Mouse (Mus musculus): ENCODE data around the gene Mcrip1. TPM values are rescaled to one million over a fixed set of nuclear protein-coding genes. Genes with fewer than 3 reads are reported as not detected.

Gene Mcrip1
- total and polyA plus RNA-seq, 2 experiments from 2014 or later: 103 to 261 TPM

DNA sequence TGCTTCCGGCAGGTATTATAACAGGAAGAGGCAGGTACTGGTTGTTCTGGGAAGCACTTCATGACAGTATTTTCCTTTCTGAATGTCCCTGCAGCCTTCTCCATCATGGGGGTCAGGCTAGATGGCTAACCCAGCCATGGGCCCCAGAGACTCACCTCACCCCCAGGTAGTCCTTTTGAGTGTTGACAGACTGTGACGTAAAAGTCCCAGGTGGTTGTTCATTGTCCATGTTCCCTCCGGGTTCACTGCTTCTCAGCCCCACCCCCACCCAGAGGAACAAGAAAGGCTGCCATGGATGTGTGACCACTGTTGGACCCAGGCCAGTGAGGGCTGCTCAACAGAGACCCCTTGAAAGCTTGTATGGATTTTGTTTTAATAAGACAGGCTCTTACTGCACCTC lies 56.2 kb downstream of the Mcrip1 start:
- no peak for DNase-seq
- 42% methylated on average over 3 of the region's 3 CpGs for WGBS
- H3K4me3 ChIP-seq (ENCODE audit: low read depth, low read length): peak overlapping the region; percentile 62
- H3K9me3 ChIP-seq (ENCODE audit: low read length): no peaks in the 10 kb centered on the region
- peaks cover 54% of the 10 kb centered on the region for H3K36me3 ChIP-seq (ENCODE audit: insufficient read depth)
- peaks cover 17% of the 10 kb centered on the region for H3K4me1 ChIP-seq (ENCODE audit: insufficient read depth)
- H3K9ac ChIP-seq: peak overlapping the region; percentile 68
- no peak for TF ChIP-seq CTCF (IDR thresholded peaks at IDR 0.05; ENCODE audit: low read depth)
- no peak for ATAC-seq
- H3K27ac ChIP-seq (ENCODE audit: low read depth, low read length): peak overlapping the region; percentile 48; the same call in 1 of the 2 replicates
- H3K4me2 ChIP-seq (ENCODE audit: low read depth): peak overlapping the region; percentile 96
- H3K27me3 ChIP-seq (ENCODE audit: insufficient read depth, low read length): no peaks in the 10 kb centered on the region

Other genes with a start within 250 kb of the Mcrip1 start
Only the 30 nearest of the 34 such genes appear.
- 2,455 and 2,516 TPM in 2 replicates for gene Actg1, start 201.2 kb downstream of the Mcrip1 start, total RNA-seq (2014; rRNA removed)
- 4,096 and 4,381 TPM in 2 replicates for gene Actg1, start 201.2 kb downstream of the Mcrip1 start, polyA plus RNA-seq (2015; fragmentation: Nextera tagmentation; extraction: Ambion mirVana)
- 0.29 TPM in 1 of 2 replicates, not detected in the other for gene Fscn2, start 188.2 kb downstream of the Mcrip1 start, total RNA-seq (2014; rRNA removed)
- gene Fscn2, start 188.2 kb downstream of the Mcrip1 start, polyA plus RNA-seq (2015; fragmentation: Nextera tagmentation; extraction: Ambion mirVana): 1.9 and 2.0 TPM in 2 replicates
- gene Faap100, start 171.0 kb downstream of the Mcrip1 start, total RNA-seq (2014; rRNA removed): 107 and 132 TPM in 2 replicates
- 73.4 and 97.8 TPM in 2 replicates for gene Faap100, start 171.0 kb downstream of the Mcrip1 start, polyA plus RNA-seq (2015; fragmentation: Nextera tagmentation; extraction: Ambion mirVana)
- gene Nploc4, start 112.0 kb downstream of the Mcrip1 start, total RNA-seq (2014; rRNA removed): 44.2 and 65.8 TPM in 2 replicates
- gene Nploc4, start 112.0 kb downstream of the Mcrip1 start, polyA plus RNA-seq (2015; fragmentation: Nextera tagmentation; extraction: Ambion mirVana): 23.1 and 28.6 TPM in 2 replicates
- gene Tspan10, start 107.1 kb downstream of the Mcrip1 start, total RNA-seq (2014; rRNA removed): not detected in 2 replicates
- gene Tspan10, start 107.1 kb downstream of the Mcrip1 start, polyA plus RNA-seq (2015; fragmentation: Nextera tagmentation; extraction: Ambion mirVana): not detected in 2 replicates
- gene Pde6g, start 96.2 kb downstream of the Mcrip1 start, total RNA-seq (2014; rRNA removed): 0.33 TPM in 1 of 2 replicates, not detected in the other
- gene Pde6g, start 96.2 kb downstream of the Mcrip1 start, polyA plus RNA-seq (2015; fragmentation: Nextera tagmentation; extraction: Ambion mirVana): 0.18 and 1.4 TPM in 2 replicates
- 9.9 and 15.2 TPM in 2 replicates for gene Oxld1, start 91.7 kb downstream of the Mcrip1 start, total RNA-seq (2014; rRNA removed)
- 12.7 and 13.8 TPM in 2 replicates for gene Oxld1, start 91.7 kb downstream of the Mcrip1 start, polyA plus RNA-seq (2015; fragmentation: Nextera tagmentation; extraction: Ambion mirVana)
- 18.1 and 21.0 TPM in 2 replicates for gene Ccdc137, start 91.6 kb downstream of the Mcrip1 start, total RNA-seq (2014; rRNA removed)
- gene Ccdc137, start 91.6 kb downstream of the Mcrip1 start, polyA plus RNA-seq (2015; fragmentation: Nextera tagmentation; extraction: Ambion mirVana): 13.6 and 15.4 TPM in 2 replicates
- 35.2 and 37.8 TPM in 2 replicates for gene Arl16, start 82.1 kb downstream of the Mcrip1 start, total RNA-seq (2014; rRNA removed)
- 40.3 and 56.4 TPM in 2 replicates for gene Arl16, start 82.1 kb downstream of the Mcrip1 start, polyA plus RNA-seq (2015; fragmentation: Nextera tagmentation; extraction: Ambion mirVana)
- gene Mrpl12, start 65.1 kb downstream of the Mcrip1 start, total RNA-seq (2014; rRNA removed): 42.6 and 49.9 TPM in 2 replicates
- gene Mrpl12, start 65.1 kb downstream of the Mcrip1 start, polyA plus RNA-seq (2015; fragmentation: Nextera tagmentation; extraction: Ambion mirVana): 143 and 179 TPM in 2 replicates
- gene Slc25a10, start 57.9 kb downstream of the Mcrip1 start, total RNA-seq (2014; rRNA removed): 20.9 and 22.8 TPM in 2 replicates
- 20.5 and 21.1 TPM in 2 replicates for gene Slc25a10, start 57.9 kb downstream of the Mcrip1 start, polyA plus RNA-seq (2015; fragmentation: Nextera tagmentation; extraction: Ambion mirVana)
- gene Gcgr, start 19.0 kb downstream of the Mcrip1 start, total RNA-seq (2014; rRNA removed): not detected in 2 replicates
- 0.09 and 0.22 TPM in 2 replicates for gene Gcgr, start 19.0 kb downstream of the Mcrip1 start, polyA plus RNA-seq (2015; fragmentation: Nextera tagmentation; extraction: Ambion mirVana)
- not detected in 2 replicates for gene Ppp1r27, start 1.4 kb upstream of the Mcrip1 start, total RNA-seq (2014; rRNA removed)
- not detected in 2 replicates for gene Ppp1r27, start 1.4 kb upstream of the Mcrip1 start, polyA plus RNA-seq (2015; fragmentation: Nextera tagmentation; extraction: Ambion mirVana)
- gene P4hb, start 23.5 kb upstream of the Mcrip1 start, total RNA-seq (2014; rRNA removed): 162 and 174 TPM in 2 replicates
- gene P4hb, start 23.5 kb upstream of the Mcrip1 start, polyA plus RNA-seq (2015; fragmentation: Nextera tagmentation; extraction: Ambion mirVana): 208 and 218 TPM in 2 replicates
- 214 and 237 TPM in 2 replicates for gene Arhgdia, start 31.9 kb upstream of the Mcrip1 start, total RNA-seq (2014; rRNA removed)
- 416 and 435 TPM in 2 replicates for gene Arhgdia, start 31.9 kb upstream of the Mcrip1 start, polyA plus RNA-seq (2015; fragmentation: Nextera tagmentation; extraction: Ambion mirVana)
- gene Alyref, start 48.6 kb upstream of the Mcrip1 start, total RNA-seq (2014; rRNA removed): 99.8 and 111 TPM in 2 replicates
- 207 and 238 TPM in 2 replicates for gene Alyref, start 48.6 kb upstream of the Mcrip1 start, polyA plus RNA-seq (2015; fragmentation: Nextera tagmentation; extraction: Ambion mirVana)
- gene Anapc11, start 48.7 kb upstream of the Mcrip1 start, total RNA-seq (2014; rRNA removed): 54.2 and 64.2 TPM in 2 replicates
- gene Anapc11, start 48.7 kb upstream of the Mcrip1 start, polyA plus RNA-seq (2015; fragmentation: Nextera tagmentation; extraction: Ambion mirVana): 207 and 226 TPM in 2 replicates
- gene Npb, start 58.8 kb upstream of the Mcrip1 start, total RNA-seq (2014; rRNA removed): not detected in 2 replicates
- gene Npb, start 58.8 kb upstream of the Mcrip1 start, polyA plus RNA-seq (2015; fragmentation: Nextera tagmentation; extraction: Ambion mirVana): 0.42 and 0.80 TPM in 2 replicates
- 102 and 129 TPM in 2 replicates for gene Pcyt2, start 68.2 kb upstream of the Mcrip1 start, total RNA-seq (2014; rRNA removed)
- 107 and 117 TPM in 2 replicates for gene Pcyt2, start 68.2 kb upstream of the Mcrip1 start, polyA plus RNA-seq (2015; fragmentation: Nextera tagmentation; extraction: Ambion mirVana)
- 48.7 and 51.8 TPM in 2 replicates for gene Sirt7, start 75.5 kb upstream of the Mcrip1 start, total RNA-seq (2014; rRNA removed)
- 37.4 and 40.7 TPM in 2 replicates for gene Sirt7, start 75.5 kb upstream of the Mcrip1 start, polyA plus RNA-seq (2015; fragmentation: Nextera tagmentation; extraction: Ambion mirVana)
- 37.5 and 40.1 TPM in 2 replicates for gene Mafg, start 83.9 kb upstream of the Mcrip1 start, total RNA-seq (2014; rRNA removed)
- gene Mafg, start 83.9 kb upstream of the Mcrip1 start, polyA plus RNA-seq (2015; fragmentation: Nextera tagmentation; extraction: Ambion mirVana): 24.6 and 39.7 TPM in 2 replicates
- 8.7 and 13.8 TPM in 2 replicates for gene Pycr1, start 94.0 kb upstream of the Mcrip1 start, total RNA-seq (2014; rRNA removed)
- gene Pycr1, start 94.0 kb upstream of the Mcrip1 start, polyA plus RNA-seq (2015; fragmentation: Nextera tagmentation; extraction: Ambion mirVana): 19.5 and 23.0 TPM in 2 replicates
- gene Myadml2, start 98.4 kb upstream of the Mcrip1 start, total RNA-seq (2014; rRNA removed): 1.1 and 3.2 TPM in 2 replicates
- gene Myadml2, start 98.4 kb upstream of the Mcrip1 start, polyA plus RNA-seq (2015; fragmentation: Nextera tagmentation; extraction: Ambion mirVana): 1.3 and 1.5 TPM in 2 replicates
- 5.5 and 5.9 TPM in 2 replicates for gene Notum, start 111.4 kb upstream of the Mcrip1 start, total RNA-seq (2014; rRNA removed)
- 3.6 and 4.9 TPM in 2 replicates for gene Notum, start 111.4 kb upstream of the Mcrip1 start, polyA plus RNA-seq (2015; fragmentation: Nextera tagmentation; extraction: Ambion mirVana)
- 97.7 and 102 TPM in 2 replicates for gene Aspscr1, start 123.2 kb upstream of the Mcrip1 start, total RNA-seq (2014; rRNA removed)
- 137 and 139 TPM in 2 replicates for gene Aspscr1, start 123.2 kb upstream of the Mcrip1 start, polyA plus RNA-seq (2015; fragmentation: Nextera tagmentation; extraction: Ambion mirVana)
- 28.5 and 52.1 TPM in 2 replicates for gene Cenpx, start 164.0 kb upstream of the Mcrip1 start, total RNA-seq (2014; rRNA removed)
- gene Cenpx, start 164.0 kb upstream of the Mcrip1 start, polyA plus RNA-seq (2015; fragmentation: Nextera tagmentation; extraction: Ambion mirVana): 91.3 and 114 TPM in 2 replicates
- gene Lrrc45, start 164.2 kb upstream of the Mcrip1 start, total RNA-seq (2014; rRNA removed): 57.6 and 58.4 TPM in 2 replicates
- gene Lrrc45, start 164.2 kb upstream of the Mcrip1 start, polyA plus RNA-seq (2015; fragmentation: Nextera tagmentation; extraction: Ambion mirVana): 31.0 and 41.0 TPM in 2 replicates
- gene Rac3, start 171.7 kb upstream of the Mcrip1 start, total RNA-seq (2014; rRNA removed): 598 and 666 TPM in 2 replicates
- 681 and 697 TPM in 2 replicates for gene Rac3, start 171.7 kb upstream of the Mcrip1 start, polyA plus RNA-seq (2015; fragmentation: Nextera tagmentation; extraction: Ambion mirVana)
- gene Dcxr, start 177.6 kb upstream of the Mcrip1 start, total RNA-seq (2014; rRNA removed): 7.2 and 13.2 TPM in 2 replicates
- 11.2 and 12.7 TPM in 2 replicates for gene Dcxr, start 177.6 kb upstream of the Mcrip1 start, polyA plus RNA-seq (2015; fragmentation: Nextera tagmentation; extraction: Ambion mirVana)
- gene Cbr2, start 182.4 kb upstream of the Mcrip1 start, total RNA-seq (2014; rRNA removed): 3.6 and 4.8 TPM in 2 replicates
- gene Cbr2, start 182.4 kb upstream of the Mcrip1 start, polyA plus RNA-seq (2015; fragmentation: Nextera tagmentation; extraction: Ambion mirVana): 3.1 and 4.9 TPM in 2 replicates

Data from forebrain, postnatal 0 days (tissue).